Mouse (Mus musculus) cortical plate, adult 2 months (tissue): ENCODE measurements at regions not wholly inside any gene's neighbourhood (a gene's known extent, or its start where the extent isn't known, plus 50 kb on each side); places are given as distances from the start of the nearest gene placed in this dataset.
"Not testable (repeated sequence)": the region's sequence is repeated elsewhere in the genome, so short reads cannot be mapped to it uniquely, and the experiment has no call there.

Experiments used
- CTCF ChIP-seq: fragments of 200-500 bp; IDR thresholded peaks from 2 replicates; pipeline ENCODE4 v1.5.1; 2011; ENCODE audit warnings: mild to moderate bottlenecking, control low read depth, low read length; ENCODE audit not compliant: insufficient read depth; ENCODE audit errors: extremely low read depth
- POLR2A ChIP-seq: fragments of 200-500 bp; IDR thresholded peaks from 2 replicates; pipeline ENCODE4 v1.6.1; 2011; ENCODE audit warnings: mild to moderate bottlenecking, low read length, control low read depth; ENCODE audit not compliant: insufficient read depth; ENCODE audit errors: extremely low read depth

DNA sequence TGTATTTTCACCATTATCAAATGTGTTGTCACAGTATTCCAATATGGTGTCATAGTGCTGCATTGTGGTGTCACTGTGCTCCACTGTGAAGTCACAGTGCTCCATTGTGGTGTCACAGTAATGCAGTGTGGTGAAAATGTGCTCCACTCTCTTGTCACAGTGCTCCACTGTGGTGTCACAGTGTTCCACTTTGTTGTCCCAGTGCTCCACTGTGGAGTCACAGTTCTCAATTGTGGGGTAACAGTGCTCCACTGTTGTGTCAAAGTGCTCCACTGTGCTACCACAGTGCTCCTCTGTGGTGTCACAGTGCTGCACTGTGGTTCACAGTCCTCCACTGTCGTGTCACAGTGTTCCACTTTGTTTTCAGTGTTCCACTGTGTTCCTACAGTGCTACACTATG is 69.7 kb upstream of the Trpm1 start:
- not testable (repeated sequence) for TF ChIP-seq POLR2A, CTCF
